Mouse (Mus musculus) lung, postnatal 14 days (tissue): Measurements from ENCODE around the gene Id3.

Experiments used
- DNase-seq: peaks from one replicate; pipeline ENCODE4 v3.0.0; 2021

Id3 gene

DNA sequence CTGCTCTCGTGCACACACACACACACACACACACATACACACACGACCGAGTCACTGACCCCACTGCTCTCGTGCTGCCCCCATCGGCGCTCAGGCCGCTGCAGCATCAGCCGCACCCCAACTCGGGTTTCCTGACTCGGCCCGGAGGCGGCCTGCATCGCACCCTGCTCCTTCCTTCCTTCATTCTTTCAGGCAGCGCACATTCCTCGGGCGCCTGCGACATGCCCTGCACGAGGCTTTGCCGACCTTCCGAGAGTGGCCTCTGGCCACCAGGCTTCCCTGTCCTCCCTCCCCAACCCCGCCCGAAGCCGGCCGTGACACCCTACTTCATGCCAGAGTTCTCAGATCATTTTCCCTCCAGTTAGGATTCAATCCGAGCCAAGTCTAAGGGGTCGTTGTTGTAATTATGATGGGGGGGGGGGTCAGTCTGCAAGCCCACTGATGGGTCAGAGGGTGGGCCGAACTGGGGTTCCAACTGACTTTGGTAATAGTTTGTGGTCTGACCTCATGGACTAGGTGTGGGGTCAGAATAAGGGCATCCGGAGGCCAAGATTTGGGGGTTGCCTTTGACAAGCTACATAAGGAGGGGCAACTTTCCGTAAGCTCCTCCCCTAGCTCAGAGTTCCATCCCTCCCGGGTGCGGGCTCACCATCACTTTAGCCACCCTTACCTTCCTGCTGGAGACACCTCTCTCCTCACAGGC lies 5.2 kb downstream of the Id3 start:
- DNase-seq = peak; percentile 61

DNA sequence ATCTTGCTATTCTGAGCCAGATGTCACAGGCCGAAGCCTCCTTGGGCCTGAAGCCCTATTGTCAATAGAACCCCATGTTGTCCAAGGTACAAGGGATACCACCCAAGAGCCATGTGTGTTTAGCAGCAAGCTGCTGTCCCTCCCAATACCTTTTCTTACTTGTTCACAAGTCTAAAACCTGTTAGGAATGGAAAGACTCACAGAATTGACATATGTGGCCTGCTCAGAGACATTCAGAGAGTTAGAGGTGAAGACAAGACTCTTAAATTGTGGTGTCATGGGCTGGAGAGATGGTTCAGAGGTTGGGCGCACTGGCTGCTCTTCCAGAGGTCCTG lies 5.7 kb downstream of the Id3 start:
- DNase-seq = no peak

GRCm38 (mm10) chr4:136149734-136150133 lies 6.4 kb downstream of the Id3 start:
- peak; percentile 74 for DNase-seq

- DNase-seq = no peak
These were observed 7.3 kb downstream of the Id3 start for GRCm38 (mm10) chr4:136150596-136150995.

GRCm38 (mm10) chr4:136152821-136153220 lies 9.5 kb downstream of the Id3 start:
- DNase-seq = no peak

- no peak for DNase-seq
These were observed 11.2 kb downstream of the Id3 start for GRCm38 (mm10) chr4:136154462-136154861.

- no peak for DNase-seq
These were observed 15.2 kb downstream of the Id3 start for GRCm38 (mm10) chr4:136158498-136158897.

DNA sequence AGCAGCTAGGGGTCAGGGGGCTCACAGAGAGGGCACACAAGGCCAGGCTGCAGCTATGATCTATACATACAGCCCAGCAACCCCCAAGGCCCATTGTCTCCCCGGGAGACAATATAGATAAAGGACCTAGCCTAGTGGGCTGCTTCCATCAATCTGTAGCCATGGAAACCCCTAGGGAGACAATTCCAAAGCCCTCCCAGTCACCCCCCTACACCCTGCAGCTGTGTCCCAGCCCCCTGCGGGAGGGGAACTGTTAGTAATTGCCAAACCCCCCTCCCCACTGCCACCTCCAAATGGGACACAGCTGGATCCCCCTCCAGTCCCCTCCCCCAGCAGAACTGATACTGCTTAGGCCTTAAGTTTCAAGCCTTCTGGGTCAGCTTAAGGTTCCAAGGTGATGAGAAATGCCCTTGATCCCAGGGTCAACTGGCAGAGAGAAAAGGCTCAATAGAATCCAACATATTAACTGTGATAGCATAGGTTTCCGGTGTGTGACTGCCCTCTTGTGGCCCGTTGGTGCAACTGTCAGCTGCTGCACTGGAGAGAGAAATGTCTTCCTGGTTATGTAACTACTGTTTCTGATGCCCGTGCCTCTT lies 16.6 kb downstream of the Id3 start:
- DNase-seq = peak; percentile 86

DNA sequence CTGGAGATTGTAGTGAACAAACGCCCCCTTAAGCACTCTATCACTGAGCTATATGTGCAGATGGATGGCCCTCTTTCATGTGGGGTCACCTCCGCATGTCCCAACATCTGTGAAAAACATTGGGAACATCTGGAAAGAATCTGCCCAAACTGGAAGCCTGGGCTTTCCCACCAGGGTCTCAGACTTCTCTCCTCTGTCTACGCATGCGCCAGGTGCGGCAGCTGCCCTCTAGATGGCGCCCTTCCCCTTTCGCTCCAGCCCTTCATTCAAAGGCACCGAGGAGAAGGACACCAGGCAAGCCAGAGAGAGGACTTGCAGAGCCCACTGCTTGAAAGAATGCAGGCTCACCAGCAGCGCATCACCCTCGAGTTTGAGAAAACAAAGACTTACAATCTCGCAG lies 20.2 kb downstream of the Id3 start:
- DNase-seq = peak; percentile 93

GRCm38 (mm10) chr4:136164981-136165380 lies 21.7 kb downstream of the Id3 start:
- no peak for DNase-seq

GRCm38 (mm10) chr4:136167701-136168100 lies 24.4 kb downstream of the Id3 start:
- DNase-seq = no peak

DNA sequence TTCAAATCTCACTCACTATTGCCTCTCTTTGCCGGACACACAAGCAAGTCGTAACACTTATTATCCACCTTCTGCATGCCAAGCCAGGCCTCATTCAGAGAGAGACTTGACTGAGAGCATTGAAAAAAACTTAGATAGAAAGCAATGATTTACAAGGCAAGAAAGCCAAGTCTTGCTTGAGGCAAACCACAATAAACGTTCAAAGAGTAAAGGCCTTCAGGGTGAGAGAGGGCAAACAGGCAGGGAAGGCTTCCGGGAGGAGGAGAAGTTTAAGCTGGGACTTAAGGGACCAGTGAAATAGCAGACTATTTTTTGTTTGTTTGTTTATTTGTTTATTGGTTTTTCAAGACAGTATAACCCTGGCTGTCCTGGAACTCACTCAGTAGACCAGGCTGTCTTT lies 27.1 kb downstream of the Id3 start:
- no peak for DNase-seq

DNA sequence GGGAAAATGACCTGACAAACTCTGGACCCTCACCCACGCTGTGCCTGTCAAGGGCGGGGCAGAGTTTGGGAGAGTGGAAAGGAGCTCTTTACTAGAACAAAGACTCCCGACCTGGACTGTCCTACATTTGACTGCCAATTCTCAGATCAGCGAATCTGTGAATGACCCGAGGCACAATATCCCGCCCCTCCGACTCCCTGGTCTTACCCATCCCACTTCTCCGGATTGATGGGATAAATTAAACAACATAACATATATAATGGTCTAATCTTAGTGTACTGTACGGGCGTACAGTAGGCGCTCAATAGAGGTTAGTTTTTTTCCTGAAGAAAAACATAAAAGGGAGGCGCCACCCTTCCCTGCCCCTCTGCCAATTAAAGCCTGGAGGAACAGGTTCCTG lies 28.2 kb downstream of the Id3 start:
- no peak for DNase-seq

DNA sequence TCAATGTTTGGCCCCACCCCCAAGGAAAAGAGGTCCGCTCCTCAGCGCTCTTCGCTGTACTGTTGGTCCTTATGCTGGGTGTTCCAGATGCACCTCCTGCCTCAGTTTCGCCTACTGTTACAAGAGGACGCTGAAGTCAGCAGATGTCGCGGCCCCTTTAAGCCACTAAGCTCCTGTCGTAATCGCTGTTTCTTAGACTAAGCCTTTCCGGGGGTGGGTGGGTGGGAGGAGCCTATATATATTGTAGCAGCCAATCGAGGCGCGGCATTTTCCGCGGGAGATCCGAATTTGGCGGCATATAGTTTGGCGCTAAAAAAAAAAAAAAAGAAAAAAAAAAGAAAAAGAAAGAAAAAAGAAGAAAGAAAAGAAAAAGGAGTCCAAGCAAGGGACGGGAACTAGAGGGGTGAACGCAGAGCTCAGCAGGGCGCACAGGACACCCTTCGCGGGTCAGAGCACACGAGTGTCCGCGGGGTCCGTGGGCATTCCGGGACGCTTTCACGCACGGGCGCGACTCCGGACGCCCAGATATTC lies 28.8 kb downstream of the Id3 start, which contains the start of gene E2f2:
TSS of gene E2f2 (plus strand) at position 384 of the 531 bp plus-strand sequence.
- DNase-seq = peak; percentile 83

DNA sequence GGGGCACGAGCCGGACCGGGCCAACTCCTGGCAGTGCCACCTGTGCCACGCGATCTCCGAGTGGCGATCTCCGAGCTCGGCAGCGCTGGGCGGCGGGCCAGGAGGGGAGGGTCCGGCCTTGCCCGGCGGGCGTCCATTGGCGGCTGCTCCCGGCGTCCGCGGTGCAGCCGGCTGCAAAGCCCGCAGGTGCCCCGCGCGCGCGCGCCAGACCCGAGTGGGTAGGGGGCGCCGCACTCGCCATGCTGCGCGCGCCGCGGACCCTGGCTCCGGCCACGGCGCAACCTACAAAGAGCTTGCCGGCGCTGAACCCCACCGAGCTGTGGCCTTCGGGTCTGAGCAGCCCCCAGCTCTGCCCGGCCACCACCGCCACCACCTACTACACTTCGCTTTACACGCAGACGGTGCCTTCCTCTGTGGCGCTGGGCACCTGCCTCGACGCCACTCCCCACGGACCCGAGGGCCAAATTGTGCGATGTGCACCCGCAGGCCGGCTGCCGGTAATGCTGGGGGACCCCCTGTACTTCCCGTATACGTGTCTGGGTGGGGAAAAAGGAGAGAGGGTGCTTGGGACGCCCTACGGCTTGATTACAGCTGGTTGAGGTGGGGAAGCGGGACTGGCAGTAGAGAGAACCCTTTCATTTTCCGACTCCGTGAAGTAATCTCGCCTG lies 29.4 kb downstream of the Id3 start:
- peak; percentile 74 for DNase-seq

GRCm38 (mm10) chr4:136173210-136173715 lies 30.0 kb downstream of the Id3 start:
- DNase-seq = no peak

- DNase-seq = peak; percentile 60
These were observed 31.2 kb downstream of the Id3 start for GRCm38 (mm10) chr4:136174216-136175193.

GRCm38 (mm10) chr4:136176022-136176552 lies 32.8 kb downstream of the Id3 start:
- DNase-seq = no peak

- no peak for DNase-seq
These were observed 33.9 kb downstream of the Id3 start for GRCm38 (mm10) chr4:136177244-136177611.

DNA sequence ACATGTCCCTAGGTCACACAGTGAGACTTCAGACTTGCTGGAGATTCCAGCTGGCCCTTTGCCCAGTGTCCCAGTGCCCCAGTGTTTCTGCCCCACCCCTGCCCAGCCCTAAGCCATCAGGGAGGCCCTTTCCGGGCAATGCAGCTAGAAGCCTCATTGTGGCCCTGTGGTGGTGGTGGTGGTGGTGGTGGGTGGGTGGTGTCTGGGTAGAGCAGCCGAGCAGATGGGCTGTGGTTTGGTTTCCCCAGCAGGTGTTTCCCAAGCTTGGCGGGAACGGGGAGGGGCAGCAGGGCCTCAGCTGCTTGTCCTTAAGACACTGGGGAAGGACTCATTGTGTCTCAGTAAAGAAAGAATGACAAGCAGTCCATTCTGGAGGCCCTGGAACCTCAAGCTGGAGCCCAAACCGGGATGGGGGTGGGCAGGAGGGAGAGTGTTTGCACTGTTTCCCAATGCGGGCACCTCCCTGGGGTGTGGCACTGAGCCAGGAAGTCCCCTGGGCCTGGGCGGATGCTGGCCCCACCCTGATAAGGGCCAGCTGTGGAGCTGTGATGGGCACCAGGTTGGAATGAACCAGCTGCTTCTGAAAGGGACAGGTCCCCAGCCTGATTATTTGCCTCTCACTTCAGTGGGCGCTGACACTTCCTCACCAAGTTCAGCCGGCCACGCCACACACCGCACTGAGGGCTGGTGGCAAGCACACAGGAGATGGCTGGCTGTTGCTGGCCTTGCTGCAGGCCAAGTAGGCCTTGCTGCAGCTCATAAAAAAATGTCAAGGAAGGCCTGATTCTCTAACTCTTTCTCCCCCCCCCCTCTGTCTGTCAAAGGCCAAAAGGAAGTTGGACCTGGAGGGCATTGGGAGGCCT lies 34.5 kb downstream of the Id3 start:
- DNase-seq = peak; percentile 84

DNA sequence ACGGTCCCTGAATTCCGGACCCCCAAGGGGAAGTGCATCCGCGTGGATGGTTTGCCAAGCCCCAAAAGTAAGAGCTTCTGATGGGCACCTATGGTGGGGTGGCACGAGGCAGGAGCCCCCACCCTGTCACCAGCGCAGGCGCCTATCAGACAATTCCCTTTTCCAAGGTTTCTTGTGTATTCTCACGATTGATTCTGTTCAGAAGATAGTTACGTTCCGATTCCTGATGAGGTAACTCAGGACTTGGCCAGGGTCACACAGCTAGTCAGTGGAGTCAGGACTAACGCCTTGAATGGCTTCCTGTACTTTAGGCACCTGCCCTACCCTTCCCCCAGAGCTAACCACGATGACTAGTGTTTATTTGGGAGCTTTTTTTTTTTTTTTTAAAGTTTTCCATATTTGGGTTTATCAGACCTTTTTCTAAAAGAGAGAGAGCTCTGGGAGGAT lies 35.2 kb downstream of the Id3 start:
- no peak for DNase-seq
